Mouse (Mus musculus) neural tube, embryonic 10.5 days (tissue): Measurements from ENCODE around the gene Mrgpra1.
"Not testable (repeated sequence)": the region's sequence is repeated elsewhere in the genome, so short reads cannot be mapped to it uniquely, and the experiment has no call there.

ENCODE experiments used
- DNase-seq: peaks from one replicate; pipeline ENCODE4 v3.0.0-alpha.2; 2017; ENCODE audit warnings: low spot score; ENCODE audit errors: extremely low spot score

The Mrgpra1 gene

DNA sequence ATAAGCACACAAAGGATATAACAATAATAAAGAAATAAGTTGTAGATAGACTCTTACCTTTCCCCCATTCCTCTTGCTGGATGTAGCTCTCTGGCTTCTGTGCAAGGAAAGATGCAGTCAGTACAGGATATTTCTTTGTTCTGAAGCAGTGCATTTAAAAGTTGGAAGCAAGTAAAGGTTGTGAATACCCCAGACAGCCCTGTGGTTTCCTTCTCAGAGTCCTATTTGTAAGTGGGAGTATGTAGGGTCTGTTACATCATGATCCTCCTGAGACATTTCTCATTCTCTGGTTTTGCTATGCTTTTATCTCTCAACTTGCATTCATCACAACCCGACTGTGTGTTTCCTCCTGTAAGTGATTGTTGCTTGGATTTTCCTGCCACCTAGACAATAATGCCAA is at the start of gene Mrgpra1:
Mrgpra1 (minus strand) TSS at position 101 of the 400 bp plus-strand sequence.
- no peak for DNase-seq

DNA sequence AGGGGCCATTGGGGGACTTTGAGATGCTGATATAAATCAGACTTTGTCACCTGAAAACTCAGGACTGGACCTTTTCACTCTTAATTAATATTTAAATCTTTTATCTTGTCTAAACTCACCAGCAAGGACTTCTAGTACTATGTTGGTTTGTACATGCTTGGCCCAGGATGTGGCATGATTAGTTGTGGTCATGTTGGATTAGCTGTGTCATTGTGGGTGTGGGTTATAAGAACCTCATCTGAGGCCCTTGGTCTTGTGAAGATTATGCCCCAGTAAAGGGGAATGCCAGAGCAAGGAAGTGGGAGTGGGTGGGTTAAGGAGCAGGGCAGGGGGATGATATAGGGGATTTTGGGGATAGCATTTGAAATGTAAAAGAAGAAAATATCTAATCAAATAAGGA is 47.1 kb upstream of the Mrgpra1 start:
- no peak for DNase-seq

DNA sequence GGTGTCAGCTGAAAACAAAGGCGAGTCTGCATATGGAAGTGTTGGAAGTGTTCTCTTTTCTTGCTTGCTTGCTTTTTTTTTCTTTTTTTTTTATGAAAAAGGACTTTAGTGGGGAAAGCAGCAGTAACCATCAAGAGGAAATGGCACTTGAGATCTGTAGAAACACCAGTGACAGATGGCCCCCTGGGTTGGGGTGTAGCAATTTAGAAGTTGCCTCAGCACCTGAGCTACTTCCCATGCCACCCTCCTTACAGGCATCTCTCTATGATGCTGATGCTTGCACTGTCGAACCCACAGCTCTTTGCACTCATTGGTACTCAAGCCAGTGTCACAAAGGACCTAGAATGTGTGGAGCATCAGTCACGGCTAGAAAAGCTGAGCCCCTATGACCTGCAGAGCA is 5.6 kb downstream of the Mrgpra1 start:
- DNase-seq: no peak

DNA sequence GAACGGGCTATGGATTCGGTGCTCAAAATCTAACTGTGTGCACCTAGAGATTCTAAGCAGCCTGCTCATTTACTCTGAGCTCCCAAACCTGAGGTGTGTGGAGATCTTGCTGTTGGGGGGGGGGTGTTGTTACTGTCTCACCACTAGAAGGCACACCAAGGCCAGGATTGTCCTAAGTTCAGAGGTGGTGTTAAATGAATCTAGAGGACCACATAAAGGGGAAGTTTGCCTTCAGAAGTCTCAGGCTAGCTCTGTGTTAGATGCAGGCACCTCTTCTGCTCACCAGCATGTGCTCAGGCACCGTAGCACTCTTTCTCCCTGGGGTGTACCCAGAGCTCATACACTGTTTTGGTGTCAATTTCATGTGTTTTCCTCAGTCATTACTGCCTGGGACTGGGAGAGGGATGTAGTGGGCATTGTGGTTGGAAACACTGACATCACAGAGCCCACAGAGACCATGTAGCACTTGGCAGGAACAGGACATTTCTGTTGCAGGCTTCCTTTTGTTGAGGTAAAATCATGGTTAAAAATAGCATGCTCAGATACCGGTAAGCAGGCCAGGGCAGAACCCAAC is 8.0 kb downstream of the Mrgpra1 start:
- no peak for DNase-seq

DNA sequence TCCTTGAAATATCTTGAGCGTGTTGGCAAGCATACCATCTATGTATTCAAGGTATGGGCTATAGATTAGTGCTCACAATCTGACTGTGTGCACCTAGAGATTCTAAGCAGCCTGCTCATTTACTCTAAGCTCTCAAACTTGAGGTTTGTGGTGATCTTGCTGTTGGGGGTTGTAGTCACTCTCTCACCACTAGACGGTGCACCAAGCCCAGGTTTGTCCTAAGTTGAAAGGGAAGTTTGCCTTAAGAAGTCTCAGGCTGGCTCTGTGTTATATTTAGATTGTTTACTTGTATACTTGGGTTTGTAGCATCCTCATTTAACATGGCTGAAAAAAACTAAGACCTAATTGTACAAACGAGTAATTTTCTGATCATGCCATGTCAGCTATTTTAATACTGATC is 12.2 kb downstream of the Mrgpra1 start:
- not testable (repeated sequence) for DNase-seq

DNA sequence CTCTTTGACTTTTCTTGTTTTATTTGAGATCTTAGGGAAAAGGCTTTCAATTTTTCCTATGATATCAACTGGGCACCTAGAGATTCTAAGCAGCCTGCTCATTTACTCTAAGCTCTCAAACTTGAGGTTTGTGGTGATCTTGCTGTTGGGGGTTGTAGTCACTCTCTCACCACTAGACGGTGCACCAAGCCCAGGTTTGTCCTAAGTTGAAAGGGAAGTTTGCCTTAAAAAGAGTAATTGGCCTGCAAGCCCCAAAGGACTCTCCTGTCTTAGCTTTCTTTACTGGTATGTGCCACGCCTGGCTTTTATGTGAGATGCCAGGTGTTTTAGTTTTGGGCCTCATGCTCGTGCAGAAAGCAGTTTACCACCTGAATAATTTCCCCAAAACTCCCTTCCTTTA is 12.7 kb downstream of the Mrgpra1 start:
- DNase-seq: not testable (repeated sequence)

DNA sequence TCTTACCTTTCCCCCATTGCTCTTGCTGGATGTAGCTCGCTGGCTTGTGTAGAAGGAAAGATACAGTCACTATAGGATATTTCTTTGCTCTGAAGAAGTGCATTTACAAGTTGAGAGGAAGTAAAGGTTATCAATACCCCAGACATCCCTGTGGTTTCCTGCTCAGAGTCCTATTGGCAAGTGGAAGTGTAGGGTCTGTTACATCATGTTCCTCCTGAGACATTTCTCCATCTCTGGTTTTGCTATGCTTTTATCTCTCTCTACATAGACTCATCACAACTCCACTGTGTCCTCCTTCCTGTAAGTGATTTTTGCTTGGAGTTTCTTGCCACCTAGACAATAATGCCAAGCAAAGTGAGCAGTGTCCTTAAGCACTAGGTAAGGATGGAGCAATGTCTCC is 35.7 kb downstream of the Mrgpra1 start:
- no peak for DNase-seq

DNA sequence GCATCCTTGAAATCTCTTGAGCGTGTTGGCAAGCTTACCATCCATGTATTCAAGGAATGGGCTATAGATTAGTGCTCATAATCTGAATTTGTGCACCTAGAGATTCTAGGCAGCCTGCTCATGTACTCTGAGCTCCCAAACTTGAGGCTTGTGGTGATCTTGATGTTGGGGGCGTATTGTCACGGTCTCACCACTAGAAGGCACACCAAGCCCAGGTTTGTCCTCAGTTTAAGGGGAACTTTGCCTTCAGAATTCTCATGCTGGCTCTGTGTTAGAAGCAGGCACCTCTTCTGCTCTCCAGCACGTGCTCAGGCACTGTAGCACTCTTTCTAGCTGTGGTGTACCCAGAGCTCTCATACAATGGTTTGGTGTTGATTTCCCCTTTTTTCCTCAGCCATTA is 41.8 kb downstream of the Mrgpra1 start:
- DNase-seq: no peak

DNA sequence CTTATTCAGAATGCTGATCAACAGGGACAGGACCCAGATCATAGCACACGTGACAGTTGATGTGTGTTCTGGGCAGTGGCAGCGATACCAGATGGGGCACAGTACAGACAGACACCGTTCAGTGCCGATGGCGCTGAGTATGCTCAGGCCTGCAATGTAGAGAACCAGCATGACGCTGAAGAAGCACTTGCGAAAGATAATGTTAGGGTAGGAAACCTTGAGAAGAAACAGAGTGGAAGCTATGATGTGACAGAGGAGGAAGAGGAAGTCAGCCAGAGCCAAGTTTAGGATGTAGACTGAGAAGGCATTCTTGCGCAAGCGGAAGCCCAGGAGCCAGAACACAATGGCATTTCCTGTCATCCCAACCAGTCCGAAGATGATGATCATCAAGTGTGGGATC is 44.2 kb downstream of the Mrgpra1 start:
- DNase-seq: no peak

DNA sequence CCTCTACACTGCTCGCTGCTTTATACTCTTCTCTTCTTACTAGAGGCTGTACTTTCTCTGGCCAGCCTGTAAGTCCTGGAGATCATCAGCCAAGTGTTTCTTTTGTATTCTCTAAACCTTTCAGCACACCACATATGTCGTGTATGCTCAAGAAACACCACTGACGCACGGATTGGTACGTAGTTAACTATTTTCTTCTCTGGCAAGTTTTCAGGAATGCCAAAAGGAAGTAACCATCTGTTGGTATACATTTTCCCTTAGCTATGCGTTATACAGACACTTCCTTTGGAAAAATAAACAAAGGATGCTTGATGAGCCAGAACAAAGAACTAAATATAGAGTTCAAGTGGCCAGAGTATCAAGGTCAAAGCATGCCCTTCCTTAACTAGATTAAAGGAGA is 49.4 kb downstream of the Mrgpra1 start:
- not testable (repeated sequence) for DNase-seq

DNA sequence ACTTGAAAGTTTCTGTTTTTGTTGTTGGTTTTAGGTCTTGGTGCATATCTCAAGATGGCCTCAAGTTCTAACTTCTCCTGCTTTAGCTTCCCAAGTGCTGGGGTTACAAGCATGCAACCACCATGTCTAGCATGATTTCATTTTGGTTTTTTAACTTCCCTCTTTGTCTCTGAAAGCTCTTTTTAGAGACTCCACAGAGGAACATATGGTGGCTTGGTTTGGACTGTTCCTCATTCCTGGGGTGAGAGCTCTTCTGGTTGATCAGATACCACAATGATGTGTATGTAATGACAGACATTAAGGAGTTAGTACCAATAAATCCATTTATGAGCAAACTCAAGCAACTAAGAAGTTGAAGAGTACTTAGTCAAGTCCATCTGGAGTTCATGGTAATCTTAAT is 54.4 kb downstream of the Mrgpra1 start:
- not testable (repeated sequence) for DNase-seq
